Mouse (Mus musculus) forebrain, embryonic 16.5 days (tissue): ENCODE results near the gene Pnpt1. TPM values are rescaled to one million over a fixed set of nuclear protein-coding genes. Genes with fewer than 3 reads are reported as not detected.

Experiments used
- polyA plus RNA-seq: library from polyadenylated mRNA; unstranded; fragments of >200 nt; fragmentation: Nextera tagmentation; extraction: Ambion mirVana; gene quantifications from 2 replicates; pipeline ENCODE4 v1.2.1, GENCODE M21; 2015

Gene Pnpt1
- polyA plus RNA-seq, 1 experiment from 2014 or later: 30.4 TPM

Other genes starting within 250 kb of the Pnpt1 start
- gene Ppp4r3b, start 42.1 kb downstream of the Pnpt1 start, polyA plus RNA-seq: 90.3 and 115 TPM in 2 replicates
- 93.3 and 111 TPM in 2 replicates for gene Cfap36, start 116.7 kb downstream of the Pnpt1 start, polyA plus RNA-seq
- 84.7 and 85.4 TPM in 2 replicates for gene Ccdc88a, start 242.9 kb downstream of the Pnpt1 start, polyA plus RNA-seq